ENCODE assay signal across 26 mouse cellular contexts in the genomic region with DNA sequence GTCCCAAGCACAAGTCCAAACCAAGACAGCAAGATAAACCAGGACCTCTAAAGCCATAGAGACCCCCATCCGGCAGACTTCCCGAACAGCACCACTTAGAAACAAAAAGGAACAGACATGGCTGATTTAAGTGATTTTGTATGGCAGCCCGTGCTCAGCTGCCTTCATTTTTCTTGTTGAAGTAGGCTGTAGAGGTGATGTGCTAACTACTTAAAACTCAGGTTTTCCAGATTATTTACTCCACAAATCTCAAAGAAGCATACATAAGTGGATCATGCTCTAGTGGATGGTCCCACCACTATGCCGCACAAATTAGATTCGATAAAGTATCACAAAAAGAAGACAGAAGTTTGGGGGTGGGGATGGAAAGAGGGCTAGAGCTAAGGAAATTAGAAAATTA. TPM values are rescaled to one million over a fixed set of nuclear protein-coding genes. Genes with fewer than 3 reads are reported as not detected.
DNase-seq lines count a peak whose midpoint lies in the region; ATAC-seq and TF ChIP-seq lines count a peak whose summit lies in the region.
"Had no signal": no experiment of that assay in that cellular context is flagged by ENCODE, and none has a peak within 500 bp of the region (broad histone marks: within the 10 kb centered on the region; RNA-seq: fewer than 3 reads in every experiment).

A gene (minus strand): TSS at position 101 of the 400 bp plus-strand sequence.

- H3K9ac ChIP-seq in liver, embryonic 12.5 days = no peak within 1 kb of the TSS
- no peak within 1 kb of the TSS for H3K9ac ChIP-seq in liver, embryonic 14.5 days (replicated peaks)
- H3K9ac ChIP-seq in liver, postnatal 0 days (replicated peaks) = no peak within 1 kb of the TSS
- H3K9ac ChIP-seq: embryonic facial prominence, embryonic 12.5 days; forebrain, embryonic 13.5 days; forebrain, embryonic 15.5 days had no signal

- no peaks in the 10 kb centered on the region for H3K9me3 ChIP-seq in liver, embryonic 12.5 days (replicated peaks)
- no peaks in the 10 kb centered on the region for H3K9me3 ChIP-seq in liver, embryonic 14.5 days (ENCODE audit: control insufficient read depth, low read length)
- no peaks in the 10 kb centered on the region for H3K9me3 ChIP-seq in liver, postnatal 0 days (ENCODE audit: low read length)
- H3K9me3 ChIP-seq: embryonic facial prominence, embryonic 10.5 days; embryonic facial prominence, embryonic 12.5 days; forebrain, embryonic 13.5 days; forebrain, embryonic 15.5 days; G1E had no signal

- WGBS in liver, embryonic 12.5 days (ENCODE audit: insufficient replicate concordance) = 83% methylated on average over 5 of the region's 5 CpGs
- 72% methylated on average over 5 of the region's 5 CpGs for WGBS in liver, embryonic 14.5 days (ENCODE audit: insufficient replicate concordance)
- 82% methylated on average over 5 of the region's 5 CpGs for WGBS in liver, postnatal 0 days (ENCODE audit: insufficient replicate concordance)

- no peak for TF ChIP-seq CTCF in liver, embryonic 14.5 days (IDR thresholded peaks at IDR 0.05; ENCODE audit: low read depth)
- no peak for TF ChIP-seq CTCF in liver, postnatal 0 days (IDR thresholded peaks at IDR 0.05; ENCODE audit: low read depth)

- DNase-seq in liver = no peak
- no peak for DNase-seq in liver, embryonic 14.5 days (ENCODE audit: low read depth in 3 of 3, low spot score in 3 of 3)
- no peak for DNase-seq in liver, postnatal 0 days
- DNase-seq in thymus, postnatal 0 days (ENCODE audit: low spot score) = no peak
- DNase-seq: adrenal gland, adult 8-10 months; adrenal gland, postnatal 14 days; adrenal gland, postnatal 36 days; B cell, adult 2 months; cerebellum, adult 11-12 months; cerebellum, adult 2 months; cerebellum, adult 9-10 months; cerebellum, postnatal 10 days; cerebellum, postnatal 25 days had no signal

- ATAC-seq in liver, embryonic 12.5 days = no peak
- no peak for ATAC-seq in liver, embryonic 14.5 days (ENCODE audit: insufficient read depth)
- ATAC-seq in liver, postnatal 0 days = no peak
- ATAC-seq: activated CD4-positive, CD25-positive, alpha-beta regulatory T cell, adult 4 months; CD4-positive, CD25-positive, alpha-beta regulatory T cell, adult 4 months; forebrain, embryonic 13.5 days; forebrain, embryonic 15.5 days; Patski had no signal

- no peaks in the 10 kb centered on the region for H3K27me3 ChIP-seq in liver, embryonic 12.5 days (replicated peaks)
- no peaks in the 10 kb centered on the region for H3K27me3 ChIP-seq in liver, embryonic 14.5 days (ENCODE audit: control insufficient read depth, insufficient read depth, low read length)
- H3K27me3 ChIP-seq in liver, postnatal 0 days (ENCODE audit: insufficient read depth, low read length) = no peaks in the 10 kb centered on the region
- H3K27me3 ChIP-seq: CH12.LX; embryonic facial prominence, embryonic 12.5 days; forebrain, embryonic 13.5 days; forebrain, embryonic 15.5 days; Patski had no signal

- H3K4me1 ChIP-seq in liver, embryonic 12.5 days = peaks cover 10% of the 10 kb centered on the region
- H3K4me1 ChIP-seq in liver, embryonic 14.5 days (replicated peaks; ENCODE audit: control insufficient read depth in 2 of 2, insufficient read depth in 2 of 2, low read length in 1 of 2) = peaks cover 0 to 3% of the 10 kb centered on the region in 2 experiments; a peak in 2 of 4 replicates
- 0 out of 2 replicates have a peak, but pooled peaks cover 2% of the 10 kb centered on the region for H3K4me1 ChIP-seq in liver, postnatal 0 days (ENCODE audit: insufficient read depth)
- H3K4me1 ChIP-seq: embryonic facial prominence, embryonic 10.5 days; embryonic facial prominence, embryonic 12.5 days; forebrain, embryonic 13.5 days; forebrain, embryonic 15.5 days had no signal

- H3K4me2 ChIP-seq in liver, embryonic 12.5 days = 0 out of 2 replicates have a peak within 1 kb of the TSS, but pooled peaks have one; percentile 14
- H3K4me2 ChIP-seq in liver, embryonic 14.5 days (ENCODE audit: low read depth) = 0 out of 2 replicates have a peak within 1 kb of the TSS, but pooled peaks have one; percentile 28
- H3K4me2 ChIP-seq in liver, postnatal 0 days (ENCODE audit: low read depth, low read length) = peak within 1 kb of the TSS; percentile 15; the same call in 1 of the 2 replicates
- H3K4me2 ChIP-seq: embryonic facial prominence, embryonic 12.5 days; forebrain, embryonic 13.5 days; forebrain, embryonic 15.5 days had no signal

- H3K4me3 ChIP-seq in liver, embryonic 12.5 days = no peak within 1 kb of the TSS
- H3K4me3 ChIP-seq in liver, embryonic 14.5 days (ENCODE audit: insufficient read depth in 1 of 2, low read depth in 2 of 2, low read length in 2 of 2) = no peak within 1 kb of the TSS
- no peak within 1 kb of the TSS for H3K4me3 ChIP-seq in liver, postnatal 0 days (ENCODE audit: low read depth, low read length)
- H3K4me3 ChIP-seq: embryonic facial prominence, embryonic 10.5 days; embryonic facial prominence, embryonic 12.5 days; forebrain, embryonic 13.5 days; forebrain, embryonic 15.5 days had no signal

- H3K36me3 ChIP-seq in liver, embryonic 12.5 days = no peaks in the 10 kb centered on the region
- no peaks in the 10 kb centered on the region for H3K36me3 ChIP-seq in liver, embryonic 14.5 days (replicated peaks; ENCODE audit: control insufficient read depth, insufficient read depth, low read depth)
- no peaks in the 10 kb centered on the region for H3K36me3 ChIP-seq in liver, postnatal 0 days (replicated peaks; ENCODE audit: insufficient read depth, low read length)
- H3K36me3 ChIP-seq: embryonic facial prominence, embryonic 10.5 days; embryonic facial prominence, embryonic 12.5 days; forebrain, embryonic 15.5 days; G1E had no signal

- H3K27ac ChIP-seq in liver, embryonic 12.5 days = no peak within 1 kb of the TSS
- no peak within 1 kb of the TSS for H3K27ac ChIP-seq in liver, embryonic 14.5 days
- H3K27ac ChIP-seq in liver, postnatal 0 days (ENCODE audit: low read depth) = no peak within 1 kb of the TSS
- H3K27ac ChIP-seq: embryonic facial prominence, embryonic 10.5 days; embryonic facial prominence, embryonic 12.5 days; forebrain, embryonic 13.5 days; forebrain, embryonic 15.5 days had no signal

- no peak for TF ChIP-seq EP300 in liver, embryonic 14.5 days (IDR thresholded peaks at IDR 0.05; ENCODE audit: low read depth)
- TF ChIP-seq EP300 in liver, postnatal 0 days (IDR thresholded peaks at IDR 0.05; ENCODE audit: low read depth) = no peak

RNA-seq across cellular contexts. Expression of the gene that starts here (rescaled TPM):
- 0.55 and 0.63 TPM in 2 replicates for polyA plus RNA-seq in liver, embryonic 12.5 days (2016; fragmentation: Nextera tagmentation; extraction: Ambion mirVana)
- polyA plus RNA-seq in liver, embryonic 14.5 days (2012; rRNA removed) = 0.17 and 0.36 TPM in 2 replicates
- polyA plus RNA-seq in liver, embryonic 14.5 days (2014; fragmentation: Nextera tagmentation; extraction: Ambion mirVana) = 0.66 and 0.77 TPM in 2 replicates
- 0.19 TPM in 1 of 2 replicates, not detected in the other for polyA plus RNA-seq in liver, postnatal 0 days (2015; fragmentation: Nextera tagmentation; extraction: Ambion mirVana)
- not detected in 2 replicates for polyA plus RNA-seq in thymus, postnatal 0 days (2015; fragmentation: Nextera tagmentation; extraction: Ambion mirVana)
- polyA plus RNA-seq: activated CD4-positive, CD25-positive, alpha-beta regulatory T cell, adult 4 months; CD4-positive, CD25-positive, alpha-beta regulatory T cell, adult 4 months; cerebellum, adult 2 months; cortical plate, adult 2 months; embryonic facial prominence, embryonic 10.5 days; embryonic facial prominence, embryonic 12.5 days; embryonic facial prominence, embryonic 14.5 days; forebrain, embryonic 11.5 days; forebrain, embryonic 13.5 days; forebrain, embryonic 15.5 days; G1E; Patski had no signal
